Mouse (Mus musculus) mesoderm, embryonic 11.5 days (tissue): ENCODE results near the gene Chrna5.

ENCODE experiments used
- DNase-seq: peaks from one replicate; pipeline ENCODE4 v3.0.0-alpha.2; 2012; ENCODE audit warnings: low read depth, low spot score

Gene Chrna5

GRCm38 (mm10) chr9:55023326-55023725, 42.6 kb downstream of the Chrna5 start:
- DNase-seq: no peak

- DNase-seq: peak; percentile 87
Measured at GRCm38 (mm10) chr9:55023902-55024583, 43.4 kb downstream of the Chrna5 start.

GRCm38 (mm10) chr9:55025534-55026274, 45.0 kb downstream of the Chrna5 start:
- DNase-seq: no peak

GRCm38 (mm10) chr9:55026275-55026663, 45.6 kb downstream of the Chrna5 start, which contains the start of gene Chrna3:
TSS of gene Chrna3 (minus strand) at chr9:55026562.
- peak; percentile 70 for DNase-seq

GRCm38 (mm10) chr9:55031435-55032167, 50.9 kb downstream of the Chrna5 start:
- DNase-seq: no peak

GRCm38 (mm10) chr9:55038948-55039347, 58.3 kb downstream of the Chrna5 start:
- DNase-seq: no peak

GRCm38 (mm10) chr9:55039983-55040382, 59.3 kb downstream of the Chrna5 start:
- DNase-seq: no peak

- DNase-seq: no peak
Measured at GRCm38 (mm10) chr9:55041389-55041788, 60.7 kb downstream of the Chrna5 start.

GRCm38 (mm10) chr9:55043688-55044087, 63.0 kb downstream of the Chrna5 start:
- DNase-seq: peak; percentile 61

GRCm38 (mm10) chr9:55045001-55045400, 64.3 kb downstream of the Chrna5 start:
- DNase-seq: no peak

GRCm38 (mm10) chr9:55046764-55047163, 66.1 kb downstream of the Chrna5 start:
- DNase-seq: peak; percentile 41

GRCm38 (mm10) chr9:55048211-55048880, 67.7 kb downstream of the Chrna5 start, which contains the start of gene Chrnb4:
TSS of gene Chrnb4 (minus strand) at chr9:55048779.
- DNase-seq: peak; percentile 37

- DNase-seq: no peak
Measured at GRCm38 (mm10) chr9:55055386-55055930, 74.8 kb downstream of the Chrna5 start.
